Mouse (Mus musculus): ENCODE results near the gene Tut7. TPM values are rescaled to one million over a fixed set of nuclear protein-coding genes. Genes with fewer than 3 reads are reported as not detected.
"Not testable (repeated sequence)": the region's sequence is repeated elsewhere in the genome, so short reads cannot be mapped to it uniquely, and the experiment has no call there.

Tut7 gene
- total RNA-seq, 2 experiments from 2014 or later: 66.2 to 70.8 TPM

DNA sequence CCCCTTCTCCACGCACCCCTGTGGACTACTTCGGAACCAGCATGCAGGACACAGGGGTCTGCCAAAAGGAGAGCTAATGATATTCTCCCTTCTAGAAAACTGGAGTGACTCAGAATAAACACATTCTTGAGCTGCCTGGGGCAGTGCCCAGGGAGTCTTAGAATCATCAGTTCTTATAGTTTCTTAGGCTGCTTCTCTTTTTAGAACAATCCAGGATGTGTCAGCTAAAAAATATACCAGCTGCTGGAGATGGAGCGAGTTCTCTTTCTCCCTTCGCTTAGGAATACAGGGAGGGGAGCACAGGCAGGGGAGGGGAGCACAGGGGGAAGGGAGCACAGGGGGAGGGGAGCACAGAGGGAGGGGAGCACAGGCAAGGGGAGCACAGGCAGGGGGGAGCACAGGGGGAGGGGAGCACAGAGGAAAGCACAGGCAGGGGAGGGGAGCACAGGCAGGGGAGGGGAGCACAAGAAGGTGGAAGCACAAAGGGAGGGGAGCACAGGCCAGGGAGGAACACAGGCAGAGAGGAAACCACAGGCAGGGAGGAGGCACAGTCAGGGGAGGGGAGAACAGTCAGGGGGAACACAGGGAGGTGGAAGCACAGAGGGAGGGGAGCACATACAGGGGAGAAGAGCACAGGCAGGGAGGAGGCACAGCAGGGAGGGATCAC, 12.0 kb upstream of the Tut7 start:
- DNase-seq: no peak
- intact Hi-C loops (cut with DNase I): no loop called here

DNA sequence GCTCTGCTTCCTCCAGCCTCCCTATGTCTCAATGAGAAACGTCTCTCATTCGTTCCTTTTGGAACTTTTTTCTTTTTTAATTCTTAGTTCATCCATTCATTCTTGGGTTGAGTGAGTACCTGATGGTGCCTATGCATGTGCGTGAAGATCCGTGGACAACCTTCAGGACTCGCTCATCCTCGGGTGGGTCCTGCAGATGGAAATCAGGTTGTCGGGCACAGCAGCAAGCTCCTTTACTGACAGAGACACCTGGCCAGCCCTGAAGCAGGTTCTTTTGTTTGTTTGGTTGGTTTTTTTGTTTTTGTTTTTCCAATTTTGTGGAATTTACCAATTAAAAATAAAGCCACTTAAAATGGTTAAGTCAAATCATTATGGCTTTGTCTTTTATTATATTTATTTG, 9.9 kb upstream of the Tut7 start:
- intact Hi-C loops (cut with DNase I): no loop called here
- DNase-seq: no peak

DNA sequence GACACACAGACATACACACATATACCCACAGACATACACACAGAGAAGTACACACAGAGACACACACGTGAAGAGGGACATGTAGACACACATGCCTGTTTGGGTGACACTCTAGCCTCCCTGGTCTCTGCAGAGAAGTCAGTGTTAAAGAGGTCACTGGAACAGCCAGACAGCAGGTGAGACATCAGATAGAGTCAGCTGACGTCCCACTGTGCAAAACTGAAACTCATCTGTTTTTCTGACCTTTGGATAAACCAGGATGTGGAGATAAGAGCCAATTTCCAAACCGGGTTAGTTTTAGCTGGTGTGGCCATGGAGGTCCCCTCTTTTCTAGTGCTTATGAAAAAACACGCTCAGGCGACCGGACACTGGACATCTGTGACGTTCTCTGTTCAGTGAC, 9.5 kb upstream of the Tut7 start:
- intact Hi-C loops (cut with DNase I): no loop called here
- no peak for DNase-seq

DNA sequence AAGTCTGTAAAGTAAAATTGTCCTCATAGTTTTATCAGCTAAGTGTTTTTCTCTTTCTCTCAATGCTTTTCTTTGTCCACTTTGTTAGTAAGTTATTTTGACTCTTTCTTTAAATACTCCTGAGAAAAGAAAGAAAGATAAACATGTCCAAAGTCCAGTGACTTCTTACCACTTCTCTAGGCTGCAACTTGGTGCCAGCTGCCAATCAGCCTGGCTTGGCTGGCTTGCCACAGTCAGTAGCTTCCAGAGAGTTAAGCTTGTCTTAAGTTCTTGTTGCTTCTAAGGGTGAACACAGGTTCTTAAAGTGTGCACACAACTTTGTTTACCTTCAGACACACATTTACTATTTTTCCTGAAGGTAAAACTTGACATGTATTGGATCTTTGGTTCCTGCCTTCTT, 3.0 kb upstream of the Tut7 start:
- DNase-seq: no peak
- intact Hi-C loops (cut with DNase I): no loop called here

DNA sequence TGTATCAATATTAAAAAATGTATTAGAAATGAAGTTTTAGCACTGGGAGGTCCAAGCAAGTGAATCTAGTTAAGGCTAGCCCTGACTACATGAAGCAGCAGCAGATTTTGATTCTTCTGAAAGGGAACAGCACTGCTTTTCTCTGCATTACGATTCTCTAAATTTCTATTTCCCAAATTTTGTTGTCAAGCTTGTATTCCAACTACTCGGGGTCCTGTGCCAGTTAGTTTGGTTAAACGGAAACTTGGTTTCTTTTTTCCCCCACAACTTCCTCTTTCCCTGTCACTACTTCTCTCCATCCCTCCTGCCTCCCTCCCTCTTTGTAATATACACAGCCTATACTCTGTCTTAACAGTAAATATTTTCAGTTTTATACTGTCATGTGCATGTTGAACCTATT, 2.1 kb downstream of the Tut7 start:
- intact Hi-C loops (cut with DNase I): no loop called here
- DNase-seq: no peak

DNA sequence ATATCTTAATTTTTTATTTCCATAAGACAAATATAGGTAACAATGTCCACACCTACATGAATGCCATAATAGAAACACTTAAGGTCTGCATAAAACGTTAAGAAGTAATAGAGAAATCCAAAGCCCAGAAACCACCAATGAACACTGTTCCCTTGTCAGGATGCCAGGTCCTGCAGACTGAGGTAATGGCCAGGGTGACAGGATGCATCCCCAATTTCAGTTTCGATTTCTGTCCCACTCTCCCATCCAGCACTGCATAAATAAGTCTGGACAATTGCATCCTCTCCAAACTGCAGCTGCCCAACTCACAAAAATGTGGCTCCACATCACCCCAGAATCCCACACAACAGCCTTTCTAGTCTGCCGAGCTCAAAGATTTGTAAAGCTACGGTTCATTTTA, 2.8 kb downstream of the Tut7 start:
- DNase-seq: no peak
- intact Hi-C loops (cut with DNase I): no loop called here

DNA sequence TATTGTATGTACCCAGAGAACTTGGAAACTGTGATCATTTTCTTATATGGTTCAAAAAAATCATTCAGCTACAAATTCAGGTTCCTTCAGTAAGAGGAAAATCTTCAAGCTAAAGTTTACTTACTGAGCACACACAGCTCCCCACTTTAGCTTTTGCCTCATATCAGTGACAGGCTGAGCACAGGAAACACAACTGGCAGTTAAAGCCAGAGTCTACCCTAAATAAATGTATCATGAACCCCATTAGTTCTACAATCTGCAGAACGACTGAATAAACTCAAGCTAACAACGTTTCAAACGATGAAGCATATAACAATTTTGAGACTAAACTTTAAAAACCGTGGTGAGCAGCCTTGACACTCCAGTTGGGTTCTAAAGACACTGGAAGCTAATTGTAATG, 5.6 kb downstream of the Tut7 start:
- DNase-seq: no peak
- intact Hi-C loops (cut with DNase I): no loop called here

DNA sequence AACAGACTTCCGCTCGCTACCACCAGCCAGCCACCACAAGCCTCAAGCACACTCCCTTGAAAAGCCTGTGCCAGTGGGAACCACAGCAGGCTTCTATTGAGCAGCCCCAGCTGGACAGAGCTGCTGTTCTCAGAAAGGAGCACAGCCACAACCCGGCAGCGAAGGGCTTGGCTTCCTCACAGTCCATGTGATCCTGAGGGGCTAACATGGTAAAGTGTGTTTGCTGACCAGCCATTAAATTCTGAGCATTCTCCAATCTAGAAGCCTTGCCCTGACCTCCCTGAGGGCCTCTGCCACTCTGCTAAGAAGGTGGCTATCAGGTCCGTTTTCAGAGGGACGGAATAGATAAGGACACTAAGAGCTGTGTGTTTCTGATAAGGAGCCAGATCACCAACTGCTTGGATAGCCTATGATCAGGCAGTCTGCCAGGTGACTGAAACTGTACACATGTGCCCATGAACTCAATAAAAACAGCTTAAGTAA, 8.8 kb downstream of the Tut7 start:
- intact Hi-C loops (cut with DNase I): no loop called here

DNA sequence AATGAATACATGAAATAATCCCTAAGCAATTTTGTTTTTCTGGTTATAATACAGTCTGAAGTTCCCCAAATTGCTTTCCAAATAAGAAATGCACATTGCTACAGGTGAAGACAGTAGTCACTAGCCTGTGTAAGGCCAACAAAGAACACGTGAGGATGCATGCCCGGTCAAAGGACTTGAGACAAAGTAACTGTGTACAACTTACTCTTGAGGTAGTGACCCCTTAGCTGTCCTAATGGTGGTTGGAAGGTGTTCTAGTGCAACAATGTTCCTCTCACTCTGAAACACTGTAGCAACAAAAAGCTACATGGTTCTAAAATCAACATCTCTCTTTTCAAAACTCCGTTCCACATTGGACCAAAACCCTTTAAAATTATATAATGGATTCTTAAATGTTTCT, 11.4 kb downstream of the Tut7 start:
- intact Hi-C loops (cut with DNase I): no loop called here
- DNase-seq: no peak

More for the DNA sequence above, 8.8 kb downstream of the Tut7 start:
- no peak for DNase-seq

DNA sequence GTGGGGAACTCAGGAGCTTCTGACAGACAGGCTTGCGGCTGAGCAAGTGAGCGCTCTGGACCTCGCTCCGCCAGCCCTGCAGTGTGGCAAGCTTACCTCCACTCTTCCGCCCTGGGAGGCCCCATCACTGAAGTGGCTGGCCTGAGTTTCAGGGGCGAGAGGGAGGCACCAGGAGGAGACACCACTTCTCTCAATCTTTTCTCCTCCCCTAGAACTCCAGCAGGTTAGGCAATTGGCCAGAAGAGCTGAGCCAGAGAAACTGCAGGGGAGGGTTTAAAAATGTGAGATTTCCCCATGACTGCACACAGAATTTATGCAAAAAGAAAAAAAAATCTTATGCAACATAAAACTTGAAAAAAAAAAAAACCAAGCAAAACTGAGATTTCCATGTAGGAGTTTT, 21.9 kb downstream of the Tut7 start:
- peak; percentile 18 for DNase-seq
- intact Hi-C loops (cut with DNase I): no loop called here

DNA sequence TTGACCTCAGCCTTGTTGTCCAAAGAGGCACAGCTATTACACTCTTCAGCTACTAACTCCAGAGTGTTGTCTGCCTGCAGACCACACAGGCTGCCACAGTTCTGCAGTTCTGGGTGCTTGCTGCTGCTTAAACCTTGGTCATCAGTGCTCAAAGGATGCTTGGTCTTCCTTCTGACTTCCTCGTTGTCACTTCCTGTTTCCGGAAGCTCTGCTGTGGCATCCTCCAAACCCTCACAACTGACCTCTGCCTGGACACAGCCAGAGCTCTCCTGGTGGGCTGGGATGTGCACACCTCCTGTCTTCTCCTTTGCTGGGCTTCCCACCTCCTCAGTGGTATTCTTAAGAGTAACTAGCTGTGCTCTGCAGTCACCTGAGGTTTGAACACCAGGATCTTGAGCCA, 22.9 kb downstream of the Tut7 start:
- DNase-seq: no peak
- intact Hi-C loops (cut with DNase I): no loop called here

DNA sequence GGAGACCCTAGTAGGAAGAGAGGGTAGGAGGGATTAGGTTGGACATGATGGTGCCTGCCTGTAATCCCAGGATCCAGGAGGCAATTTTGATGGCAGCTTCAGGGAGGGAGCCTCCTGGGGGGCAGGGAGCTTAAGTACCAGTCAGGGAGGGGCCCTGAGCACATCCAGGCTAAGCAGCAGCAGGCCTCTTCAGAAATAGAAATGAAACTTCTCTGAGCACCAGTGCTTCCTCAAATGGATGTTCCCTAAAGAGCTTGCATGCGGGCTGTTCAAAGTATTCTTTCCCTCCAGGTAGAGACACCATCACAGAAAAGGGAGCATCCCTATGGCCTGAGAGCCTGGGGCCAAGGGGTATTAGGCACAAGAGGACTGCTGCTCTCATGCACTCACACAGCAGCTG, 24.6 kb downstream of the Tut7 start:
- intact Hi-C loops (cut with DNase I): no loop called here
- no peak for DNase-seq

DNA sequence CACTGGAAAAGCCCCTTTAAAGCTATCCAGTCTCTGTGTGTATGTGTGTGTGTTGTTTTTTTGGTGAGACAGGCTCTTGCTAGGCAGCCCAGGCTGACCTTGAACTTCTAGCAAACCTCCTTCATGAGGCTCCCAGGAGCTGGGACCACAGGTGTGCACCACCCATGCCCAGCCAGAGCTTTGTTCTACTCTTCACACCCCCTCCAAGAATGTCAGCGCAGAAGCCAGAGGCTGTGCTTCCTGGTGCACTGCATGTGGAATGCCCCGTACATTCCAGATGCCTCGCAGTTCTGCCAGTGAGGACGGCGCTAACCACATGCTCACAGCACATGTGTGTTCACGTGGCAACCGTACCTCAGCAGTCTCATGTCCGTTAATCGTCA, 26.5 kb downstream of the Tut7 start:
- DNase-seq: no peak
- intact Hi-C loops (cut with DNase I): no loop called here

DNA sequence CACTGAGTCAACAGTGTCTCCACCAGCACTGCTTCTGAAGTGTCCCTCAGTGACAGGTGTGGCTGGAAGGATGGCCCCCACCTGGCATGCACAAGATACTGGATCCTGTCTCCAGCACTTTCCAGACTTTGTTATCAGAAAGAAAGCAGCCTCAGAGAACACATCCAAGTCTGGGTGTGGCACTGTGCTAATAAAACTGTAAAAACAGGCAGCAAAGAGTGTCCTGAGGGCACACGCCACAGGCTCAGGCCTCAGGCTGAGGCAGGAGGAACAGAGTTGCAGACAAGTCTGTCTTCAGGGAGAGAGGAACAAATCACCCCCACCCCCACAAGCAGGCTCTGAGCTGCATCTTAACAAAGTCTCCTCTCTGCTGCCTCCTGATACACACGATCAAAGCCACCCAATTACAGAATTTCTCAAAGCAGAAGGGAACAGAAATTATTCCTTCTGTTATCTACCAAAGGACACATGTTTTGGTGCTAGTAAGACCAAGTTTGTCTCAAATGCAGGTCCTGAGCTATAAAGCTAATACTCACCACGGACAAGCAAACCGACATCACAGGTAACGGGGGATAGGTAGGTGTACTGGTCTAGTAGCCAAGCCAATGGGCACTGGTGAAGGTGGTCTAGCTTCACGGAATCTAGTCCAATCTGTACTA, 27.0 kb downstream of the Tut7 start:
- intact Hi-C loops (cut with DNase I): no loop called here
- DNase-seq: no peak

DNA sequence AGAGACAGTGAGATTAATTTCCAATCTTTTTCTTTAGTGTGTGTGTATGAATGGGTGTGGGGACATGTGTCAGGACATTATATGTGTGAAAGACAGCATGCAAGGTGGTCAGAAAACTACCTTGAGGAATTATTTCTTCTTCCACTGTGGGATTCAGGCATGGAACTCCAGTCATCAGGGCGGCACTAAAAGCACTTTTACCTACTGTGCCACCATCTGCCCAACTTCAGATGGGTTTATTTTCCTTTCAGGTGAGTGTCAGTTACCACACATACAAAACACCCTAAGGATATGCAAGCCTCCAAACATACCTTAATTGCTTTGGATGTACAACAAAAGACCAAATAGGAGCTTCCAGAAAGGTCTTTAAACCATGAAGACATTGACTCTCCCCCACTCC, 28.2 kb downstream of the Tut7 start:
- DNase-seq: no peak
- intact Hi-C loops (cut with DNase I): no loop called here

DNA sequence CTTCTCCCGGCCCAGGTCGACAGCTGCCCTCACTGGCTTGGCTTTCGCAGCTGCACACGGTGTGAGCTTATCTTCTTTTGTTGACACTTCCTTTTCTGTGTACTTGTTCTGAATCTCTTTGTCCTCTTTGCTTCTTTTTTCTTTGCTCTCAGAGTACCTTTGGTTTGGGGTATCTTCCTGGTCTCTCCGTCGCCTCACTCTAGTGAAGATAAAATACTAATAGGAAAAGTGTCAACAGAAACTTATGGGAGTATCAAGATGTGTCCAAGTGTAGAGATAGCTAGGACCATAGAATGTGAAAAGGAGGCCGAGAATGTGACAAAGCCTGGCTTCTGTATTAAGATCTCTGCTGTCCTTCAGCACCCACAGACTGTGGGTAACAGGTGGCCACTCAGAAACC, 40.8 kb downstream of the Tut7 start, which contains the start of gene Gm49354:
Gm49354 (minus strand) TSS at position 101 of the 400 bp plus-strand sequence.
- DNase-seq: no peak
- intact Hi-C loops (cut with DNase I): loop anchor here (10.0 kb wide), 1 partner anchor 147 kb away; no protein-coding TSS in a partner anchor

DNA sequence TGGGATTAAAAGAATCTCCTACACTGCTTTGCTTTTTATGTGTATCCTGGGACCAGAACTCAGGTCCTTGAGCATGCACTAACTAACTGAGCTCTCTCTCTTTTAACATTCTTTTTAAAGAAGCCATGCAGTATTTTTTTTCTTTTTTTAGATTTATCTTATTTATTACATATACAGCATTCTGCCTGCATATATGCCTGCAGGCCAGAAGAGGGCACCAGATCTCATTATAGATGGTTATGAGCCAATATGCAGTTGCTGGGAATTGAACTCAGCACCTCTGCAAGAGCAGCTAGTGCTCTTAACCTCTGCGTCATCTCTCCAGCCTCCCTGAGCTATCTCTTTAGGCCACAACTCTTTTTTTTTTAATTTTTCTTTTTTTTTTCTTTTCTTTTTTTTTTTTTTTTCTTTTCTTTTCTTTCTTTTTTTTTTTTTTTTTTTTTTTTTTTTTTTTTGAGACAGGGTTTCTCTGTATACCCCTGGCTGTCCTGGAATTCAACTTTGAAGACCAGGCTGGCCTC, 43.1 kb downstream of the Tut7 start:
- intact Hi-C loops (cut with DNase I): loop anchor here (10.0 kb wide), 1 partner anchor 145 kb away; no protein-coding TSS in a partner anchor
- not testable (repeated sequence) for DNase-seq

DNA sequence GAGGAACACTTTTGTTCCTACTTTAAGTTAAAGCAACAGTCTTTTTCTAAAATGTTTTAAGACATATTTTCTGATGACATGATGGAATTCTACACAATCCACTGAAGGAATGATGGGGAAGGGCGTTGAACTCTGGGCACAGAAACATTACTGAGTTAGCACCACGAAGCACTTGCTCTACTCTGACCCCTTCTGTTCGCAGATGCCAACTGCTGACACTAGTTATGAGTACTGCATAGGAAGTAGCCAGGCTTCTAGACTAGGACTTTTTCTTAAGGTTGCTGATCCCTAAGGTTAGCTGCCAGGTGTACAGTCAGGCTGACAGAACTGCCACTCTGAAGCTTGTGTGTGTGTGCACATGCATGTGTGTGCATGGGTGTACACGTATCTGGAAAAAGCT, 43.7 kb downstream of the Tut7 start:
- no peak for DNase-seq
- intact Hi-C loops (cut with DNase I): no loop called here

DNA sequence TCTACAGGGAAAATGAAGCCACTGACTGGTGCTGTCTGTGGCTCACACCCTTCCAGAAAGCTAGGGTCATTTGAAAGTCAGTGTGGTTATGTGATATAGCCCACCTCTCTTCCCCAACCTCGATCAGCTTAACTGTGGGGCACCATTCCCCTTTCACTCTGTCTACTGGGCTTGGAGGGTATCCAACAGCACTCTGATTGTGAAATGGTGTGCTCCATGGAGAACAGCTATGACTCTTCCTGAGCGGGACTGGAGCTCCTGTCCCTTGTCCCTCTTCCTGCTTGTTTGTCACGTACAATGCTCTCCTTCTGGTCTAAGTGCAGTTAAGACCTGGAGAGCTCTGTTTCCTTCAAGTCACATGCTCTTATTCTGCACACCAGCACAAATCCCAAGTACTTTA, 47.8 kb downstream of the Tut7 start:
- no peak for DNase-seq
- intact Hi-C loops (cut with DNase I): no loop called here

DNA sequence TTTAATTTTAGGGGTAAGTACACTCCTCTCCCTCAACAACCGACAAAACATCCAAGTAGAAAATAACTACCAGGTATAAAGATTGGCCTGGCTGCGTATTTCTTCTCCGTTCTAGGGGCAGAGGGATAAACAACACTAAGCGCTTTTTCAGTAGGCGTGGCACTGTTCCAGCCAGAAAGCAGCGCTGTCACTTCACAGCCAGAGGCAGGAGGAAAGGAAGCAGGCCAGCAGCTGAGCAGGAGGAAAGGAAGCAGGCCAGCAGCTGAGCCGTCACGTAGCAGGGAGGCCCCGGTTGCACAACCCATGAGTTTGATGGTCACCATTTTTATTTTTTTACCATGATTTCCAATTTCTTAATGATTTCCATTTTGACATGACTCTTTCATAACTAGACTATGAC, 51.7 kb downstream of the Tut7 start:
- intact Hi-C loops (cut with DNase I): no loop called here
- peak; percentile 68 for DNase-seq

DNA sequence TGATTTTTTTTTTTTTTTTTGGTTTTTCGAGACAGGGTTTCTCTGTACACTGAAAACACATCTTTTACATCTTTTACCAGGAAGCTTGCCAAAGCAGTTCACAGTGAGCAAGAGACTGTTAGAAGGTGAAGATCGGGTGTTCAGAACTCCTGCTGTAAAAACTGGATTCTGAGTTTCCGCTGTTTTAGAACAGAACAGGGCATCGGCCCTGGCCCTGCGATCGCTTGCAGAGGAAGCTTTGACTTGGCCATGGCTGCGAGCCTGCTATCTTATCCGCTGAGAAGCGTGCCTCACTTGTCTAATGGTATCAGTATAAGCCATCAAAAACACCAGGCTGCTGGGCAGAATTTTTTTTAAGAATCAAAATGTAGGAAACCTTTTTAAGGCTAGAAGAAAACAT, 52.1 kb downstream of the Tut7 start:
- intact Hi-C loops (cut with DNase I): no loop called here
- no peak for DNase-seq

DNA sequence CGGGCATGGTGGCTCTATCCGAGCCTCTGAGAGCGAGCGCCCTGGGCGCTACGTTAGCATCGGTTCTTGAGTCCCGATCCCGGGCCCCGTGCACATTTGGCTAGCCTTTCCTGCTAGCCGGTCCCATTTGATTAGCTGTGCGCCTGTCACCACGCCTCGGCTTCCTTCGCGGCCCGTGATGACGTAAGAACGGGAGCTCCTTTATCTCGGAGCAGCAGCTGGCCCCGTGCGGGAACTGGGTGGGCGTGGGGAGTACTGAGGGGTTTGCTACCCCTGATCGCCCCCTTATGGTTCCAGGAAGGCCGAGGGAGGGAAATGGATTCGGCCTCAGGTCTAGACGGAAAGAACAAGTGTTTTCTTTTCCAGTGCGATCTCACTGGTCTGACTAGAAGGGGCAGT, 52.8 kb downstream of the Tut7 start:
- intact Hi-C loops (cut with DNase I): no loop called here
- peak; percentile 93 for DNase-seq
